30 mouse cellular contexts compared by ENCODE assay signal in the genomic region with DNA sequence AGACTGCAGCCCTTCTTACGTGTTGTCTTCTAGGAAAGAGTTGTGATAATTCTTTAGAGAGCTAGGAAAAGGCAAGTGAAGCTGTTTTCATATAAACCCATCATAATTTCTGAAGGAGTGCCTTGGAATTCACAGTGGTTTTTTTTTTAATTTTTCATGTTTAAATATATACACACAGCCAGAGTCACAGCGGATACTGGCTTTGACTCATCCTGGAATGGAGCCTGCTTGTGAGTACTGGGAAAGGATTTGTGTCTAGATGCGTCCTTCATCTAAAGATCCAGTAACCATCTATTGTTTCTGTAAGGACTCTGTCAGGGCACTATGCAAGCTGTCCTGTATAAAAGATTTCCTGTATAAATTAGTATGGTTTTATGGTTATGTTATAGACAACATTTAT. TPM values are rescaled to one million over a fixed set of nuclear protein-coding genes. Genes with fewer than 3 reads are reported as not detected.
A peak's percentile ranks its signal among the peaks of the same experiment; 100 is the strongest.
DNase-seq lines count a peak whose midpoint lies in the region; ATAC-seq and TF ChIP-seq lines count a peak whose summit lies in the region.
"Had no signal": no experiment of that assay in that cellular context is flagged by ENCODE, and none has a peak within 500 bp of the region (broad histone marks: within the 10 kb centered on the region; RNA-seq: fewer than 3 reads in every experiment).

No protein-coding gene starts in this region.

- no peak overlapping the region for H3K4me2 ChIP-seq in kidney, postnatal 0 days (ENCODE audit: low read length)
- no peak overlapping the region for H3K4me2 ChIP-seq in kidney, embryonic 16.5 days (replicated peaks; ENCODE audit: low read depth, low read length)
- H3K4me2 ChIP-seq: embryonic facial prominence, embryonic 13.5 days; forebrain, embryonic 13.5 days; heart, embryonic 12.5 days; heart, embryonic 15.5 days; hindbrain, embryonic 13.5 days had no signal

- DNase-seq in kidney, postnatal 0 days (ENCODE audit: low spot score): peak; percentile 1
- DNase-seq in 3134 (ENCODE audit: extremely low read depth, insufficient read length, low spot score): peak; percentile 3
- peak; percentile 65 for DNase-seq in NIH3T3 (ENCODE audit: low read depth)
- peak; percentile 26 for DNase-seq in telencephalon, adult 2 months (ENCODE audit: low read depth, low spot score)
- DNase-seq in neural tube, embryonic 10.5 days (ENCODE audit: extremely low spot score, low spot score): no peak
- DNase-seq in layer of hippocampus, adult 9-10 months (ENCODE audit: low spot score): no peak
- DNase-seq: adrenal gland, postnatal 10 days; adrenal gland, postnatal 36 days; cerebellum, adult 11 months; cerebellum, adult 2 months; cerebellum, adult 9-11 months; cerebellum, postnatal 25 days; embryo, embryonic 11 days; gastrocnemius, postnatal 25 days; heart, adult 18-20 months; heart, postnatal 10 days; heart, postnatal 36 days had no signal

- no peak for ATAC-seq in kidney, postnatal 0 days (replicated peaks; ENCODE audit: low FRiP score, low read depth)
- ATAC-seq in kidney, embryonic 16.5 days (ENCODE audit: low FRiP score, low TSS enrichment): no peak
- ATAC-seq: forebrain, embryonic 13.5 days; forebrain, embryonic 16.5 days; hindbrain, embryonic 16.5 days; Patski had no signal

- no peaks in the 10 kb centered on the region for H3K27me3 ChIP-seq in kidney, postnatal 0 days (ENCODE audit: insufficient read depth, low read length)
- no peaks in the 10 kb centered on the region for H3K27me3 ChIP-seq in kidney, embryonic 16.5 days (ENCODE audit: insufficient read depth, low read length)
- H3K27me3 ChIP-seq: embryonic facial prominence, embryonic 13.5 days; forebrain, embryonic 13.5 days; heart, embryonic 12.5 days; heart, embryonic 15.5 days; hindbrain, embryonic 13.5 days; Patski had no signal

- TF ChIP-seq CTCF in kidney, postnatal 0 days (IDR thresholded peaks at IDR 0.05; ENCODE audit: low read depth): no peak

- H3K36me3 ChIP-seq in kidney, postnatal 0 days (ENCODE audit: insufficient read depth, low read length): no peaks in the 10 kb centered on the region
- no peaks in the 10 kb centered on the region for H3K36me3 ChIP-seq in kidney, embryonic 16.5 days (ENCODE audit: insufficient read depth, low read length)
- H3K36me3 ChIP-seq: embryonic facial prominence, embryonic 10.5 days; embryonic facial prominence, embryonic 13.5 days; forebrain, embryonic 10.5 days; heart, embryonic 12.5 days; heart, embryonic 15.5 days; hindbrain, embryonic 10.5 days; hindbrain, embryonic 13.5 days had no signal

- no peak overlapping the region for H3K4me3 ChIP-seq in kidney, postnatal 0 days (replicated peaks; ENCODE audit: low read depth, low read length)
- H3K4me3 ChIP-seq in kidney, embryonic 16.5 days (ENCODE audit: low read length): no peak overlapping the region
- H3K4me3 ChIP-seq: embryonic facial prominence, embryonic 10.5 days; embryonic facial prominence, embryonic 13.5 days; forebrain, embryonic 10.5 days; forebrain, embryonic 13.5 days; heart, embryonic 12.5 days; heart, embryonic 15.5 days; hindbrain, embryonic 10.5 days; hindbrain, embryonic 13.5 days had no signal

- WGBS in kidney, postnatal 0 days: 77% methylated on average over 3 of the region's 3 CpGs
- 81% methylated on average over 3 of the region's 3 CpGs for WGBS in kidney, embryonic 16.5 days

- no peaks in the 10 kb centered on the region for H3K4me1 ChIP-seq in kidney, postnatal 0 days (replicated peaks; ENCODE audit: insufficient read depth, low read length)
- H3K4me1 ChIP-seq in kidney, embryonic 16.5 days (ENCODE audit: insufficient read depth, low read length): no peaks in the 10 kb centered on the region
- H3K4me1 ChIP-seq: embryonic facial prominence, embryonic 10.5 days; embryonic facial prominence, embryonic 13.5 days; forebrain, embryonic 10.5 days; forebrain, embryonic 13.5 days; heart, embryonic 12.5 days; heart, embryonic 15.5 days; hindbrain, embryonic 10.5 days; hindbrain, embryonic 13.5 days had no signal

- no peak overlapping the region for H3K9ac ChIP-seq in kidney, postnatal 0 days (ENCODE audit: low read depth, low read length)
- no peak overlapping the region for H3K9ac ChIP-seq in kidney, embryonic 16.5 days (replicated peaks; ENCODE audit: low read length)
- H3K9ac ChIP-seq: embryonic facial prominence, embryonic 13.5 days; forebrain, embryonic 13.5 days; heart, embryonic 12.5 days; heart, embryonic 15.5 days; hindbrain, embryonic 13.5 days had no signal

- no peak overlapping the region for H3K27ac ChIP-seq in kidney, postnatal 0 days
- H3K27ac ChIP-seq in kidney, embryonic 16.5 days (ENCODE audit: low read length): no peak overlapping the region
- H3K27ac ChIP-seq: embryonic facial prominence, embryonic 10.5 days; embryonic facial prominence, embryonic 13.5 days; forebrain, embryonic 10.5 days; forebrain, embryonic 13.5 days; heart, embryonic 15.5 days; hindbrain, embryonic 10.5 days; hindbrain, embryonic 13.5 days had no signal

- no peaks in the 10 kb centered on the region for H3K9me3 ChIP-seq in kidney, postnatal 0 days (replicated peaks; ENCODE audit: low read length)
- H3K9me3 ChIP-seq in kidney, embryonic 16.5 days (ENCODE audit: low read length): no peaks in the 10 kb centered on the region
- H3K9me3 ChIP-seq: embryonic facial prominence, embryonic 10.5 days; embryonic facial prominence, embryonic 13.5 days; forebrain, embryonic 10.5 days; forebrain, embryonic 13.5 days; heart, embryonic 12.5 days; heart, embryonic 15.5 days; hindbrain, embryonic 10.5 days; hindbrain, embryonic 13.5 days had no signal

RNA-seq across cellular contexts. Expression of a gene that starts 52.1 kb away (rescaled TPM):
- not detected in 2 replicates for polyA plus RNA-seq in kidney, postnatal 0 days (2015; fragmentation: Nextera tagmentation; extraction: Ambion mirVana)
- polyA plus RNA-seq in kidney, embryonic 16.5 days (2015; fragmentation: Nextera tagmentation; extraction: Ambion mirVana): not detected in 2 replicates
- polyA plus RNA-seq: embryonic facial prominence, embryonic 13.5 days; forebrain, embryonic 10.5 days; forebrain, embryonic 13.5 days; forebrain, embryonic 16.5 days; frontal cortex, adult 2 months; heart, embryonic 12.5 days; hindbrain, embryonic 10.5 days had no signal

RNA-seq across cellular contexts. Expression of a gene that starts 58.0 kb away (rescaled TPM):
- 0.93 and 1.0 TPM in 2 replicates for polyA plus RNA-seq in kidney, postnatal 0 days (2015; fragmentation: Nextera tagmentation; extraction: Ambion mirVana)
- polyA plus RNA-seq in kidney, embryonic 16.5 days (2015; fragmentation: Nextera tagmentation; extraction: Ambion mirVana): 1.4 and 1.5 TPM in 2 replicates

Comparison
In these comparisons a context has a peak if more than half of its experiments do, and no peak if none do; other contexts are left out.
1. DNase-seq: peak in kidney, postnatal 0 days (single experiment), 3134 (single experiment), NIH3T3 (single experiment) and telencephalon, adult 2 months (single experiment); none in neural tube, embryonic 10.5 days (single experiment) and layer of hippocampus, adult 9-10 months (single experiment).